12 mouse cellular contexts compared by ENCODE assay signal in the genomic region with DNA sequence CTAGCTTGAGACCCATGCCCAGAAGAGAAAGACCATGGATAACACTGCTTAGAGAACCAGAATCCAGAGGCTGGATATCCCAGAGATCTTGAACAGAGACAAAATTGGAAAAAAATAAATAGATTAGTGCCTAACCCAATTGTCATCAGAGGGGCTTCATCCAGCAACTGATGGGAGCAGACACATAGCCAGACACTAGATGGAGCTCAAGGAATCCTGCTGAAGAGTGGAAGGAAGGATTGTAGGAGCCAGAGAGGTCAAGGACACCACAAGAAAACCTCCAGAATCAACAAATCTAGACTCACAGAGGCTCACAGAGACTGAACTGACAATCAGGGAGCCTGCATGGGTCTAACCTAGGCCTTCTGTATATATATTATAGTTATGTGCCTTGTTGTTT.
DNase-seq lines count a peak whose midpoint lies in the region; ATAC-seq and TF ChIP-seq lines count a peak whose summit lies in the region.
"Had no signal": no experiment of that assay in that cellular context is flagged by ENCODE, and none has a peak within 500 bp of the region (broad histone marks: within the 10 kb centered on the region; RNA-seq: fewer than 3 reads in every experiment).

No protein-coding gene starts in this region.

- no peaks in the 10 kb centered on the region for H3K4me1 ChIP-seq in kidney, postnatal 0 days (replicated peaks; ENCODE audit: insufficient read depth, low read length)
- no peaks in the 10 kb centered on the region for H3K4me1 ChIP-seq in kidney, adult 2 months (ENCODE audit: control insufficient read depth, insufficient read depth, low read length)
- H3K4me1 ChIP-seq in lung, adult 2 months (ENCODE audit: control insufficient read depth, insufficient read depth, low read length) = no peaks in the 10 kb centered on the region

- H3K27ac ChIP-seq in kidney, postnatal 0 days = no peak overlapping the region
- no peak overlapping the region for H3K27ac ChIP-seq in kidney, adult 2 months (ENCODE audit: insufficient read depth, low read depth, low read length)

- no peak overlapping the region for H3K4me2 ChIP-seq in kidney, postnatal 0 days (ENCODE audit: low read length)

- TF ChIP-seq POLR2A in kidney, adult 2 months (IDR thresholded peaks at IDR 0.05; ENCODE audit: low read depth, low read length) = no peak
- no peak for TF ChIP-seq POLR2A in lung, adult 2 months (IDR thresholded peaks at IDR 0.05; ENCODE audit: borderline replicate concordance, extremely low read depth, low read depth, low read length)

- ATAC-seq in kidney, postnatal 0 days (replicated peaks; ENCODE audit: low FRiP score, low read depth) = no peak

- peak; percentile 42 for DNase-seq in embryo, embryonic 10 days (ENCODE audit: low spot score)
- no peak for DNase-seq in embryo, embryonic 9.5 days (ENCODE audit: extremely low spot score)
- DNase-seq in kidney, postnatal 0 days (ENCODE audit: low spot score) = peak; percentile 49
- DNase-seq in kidney, adult 2 months = no peak
- peak; percentile 13 for DNase-seq in lung, postnatal 10 days
- DNase-seq in lung, adult 2 months = no peak
- DNase-seq in layer of hippocampus, postnatal 10 days (ENCODE audit: low spot score in 2 of 2) = peak; percentile 18 to 32
- no peak for DNase-seq in urinary bladder, postnatal 10 days (ENCODE audit: low spot score)
- DNase-seq: adrenal gland, postnatal 25 days; cerebellum, adult 2 months; gastrocnemius, postnatal 10 days; kidney, adult 11 months had no signal

- peak; percentile 59; the same call in 1 of the 2 replicates for TF ChIP-seq CTCF in kidney, postnatal 0 days (IDR thresholded peaks at IDR 0.05; ENCODE audit: low read depth)
- TF ChIP-seq CTCF in kidney, adult 2 months (conservative IDR thresholded peaks at IDR 0.05; ENCODE audit: insufficient read depth, insufficient read length, low read depth, low read length) = no peak
- TF ChIP-seq CTCF in lung, adult 2 months (IDR thresholded peaks at IDR 0.05; ENCODE audit: insufficient read depth, low read length) = no peak

- no peaks in the 10 kb centered on the region for H3K36me3 ChIP-seq in kidney, postnatal 0 days (ENCODE audit: insufficient read depth, low read length)
- H3K36me3 ChIP-seq in kidney, adult 2 months (ENCODE audit: control insufficient read depth, insufficient read depth, low read length) = no peaks in the 10 kb centered on the region

- no peak overlapping the region for H3K4me3 ChIP-seq in kidney, postnatal 0 days (replicated peaks; ENCODE audit: low read depth, low read length)
- no peak overlapping the region for H3K4me3 ChIP-seq in kidney, adult 2 months (ENCODE audit: insufficient read depth, low read depth, low read length)
- H3K4me3 ChIP-seq in lung, adult 2 months (replicated peaks; ENCODE audit: extremely low read depth, low read depth, low read length) = no peak overlapping the region

- H3K27me3 ChIP-seq in kidney, postnatal 0 days (ENCODE audit: insufficient read depth, low read length) = no peaks in the 10 kb centered on the region
- no peaks in the 10 kb centered on the region for H3K27me3 ChIP-seq in kidney, adult 2 months (replicated peaks; ENCODE audit: control insufficient read depth, insufficient read depth, low read length)

- H3K9ac ChIP-seq in kidney, postnatal 0 days (ENCODE audit: low read depth, low read length) = no peak overlapping the region

- no peaks in the 10 kb centered on the region for H3K9me3 ChIP-seq in kidney, postnatal 0 days (replicated peaks; ENCODE audit: low read length)

Comparison
In these comparisons a context has a peak if more than half of its experiments do, and no peak if none do; other contexts are left out.
1. DNase-seq: peak in embryo, embryonic 10 days (single experiment), kidney, postnatal 0 days (single experiment), lung, postnatal 10 days (single experiment) and layer of hippocampus, postnatal 10 days (2 of 2); none in embryo, embryonic 9.5 days (single experiment), kidney, adult 2 months (single experiment), lung, adult 2 months (single experiment) and urinary bladder, postnatal 10 days (single experiment).